Mouse (Mus musculus) CH12.LX (cell line): Measurements from ENCODE around the gene Adal. TPM values are rescaled to one million over a fixed set of nuclear protein-coding genes. Genes with fewer than 3 reads are reported as not detected.

Source experiments
- DNase-seq: peaks from one replicate; pipeline ENCODE4 v3.0.0-alpha.2; 2013; ENCODE audit errors: extremely low read depth
- H3K27ac ChIP-seq: 2 replicates; pipeline ENCODE4 v1.5.1; 2012; ENCODE audit warnings: low read depth, mild to moderate bottlenecking, control low read depth, moderate library complexity; ENCODE audit not compliant: insufficient read depth
- H3K27me3 ChIP-seq: replicated peaks from 2 replicates; pipeline ENCODE3; 2012; ENCODE audit warnings: inconsistent platforms
- H3K36me3 ChIP-seq, 2 experiments: replicated peaks in 1 of 2; 2 replicates each; pipeline versions ENCODE3 to v1.6.1; 2012; ENCODE audit warnings: inconsistent platforms in 1 of 2, low read length in 1 of 2, mild to moderate bottlenecking in 1 of 2, mixed read lengths in 1 of 2, moderate library complexity in 1 of 2; ENCODE audit not compliant: control insufficient read depth in 1 of 2, insufficient read depth in 1 of 2
- H3K4me1 ChIP-seq, 2 experiments: 2 replicates each; pipeline ENCODE4 v1.6.1; 2012; ENCODE audit warnings: inconsistent platforms in 1 of 2, moderate library complexity in 1 of 2; ENCODE audit not compliant: insufficient read depth in 2 of 2, control insufficient read depth in 1 of 2
- H3K4me2 ChIP-seq: 2 replicates; pipeline ENCODE4 v1.6.1; 2012; ENCODE audit warnings: low read depth, mild to moderate bottlenecking, control low read depth; ENCODE audit not compliant: poor library complexity, insufficient read depth, severe bottlenecking
- H3K4me3 ChIP-seq, 3 experiments: fragments of 150-350 bp in 1 of 3; sonication (generic) in 1 of 3; replicated peaks in 1 of 3; 2 replicates each; pipeline versions ENCODE3 to v1.5.1; 2011 to 2012; ENCODE audit warnings: low read depth in 2 of 3, low read length in 2 of 3, mild to moderate bottlenecking in 2 of 3, moderate library complexity in 2 of 3, control low read depth in 1 of 3, improper control_type of control experiment in 1 of 3, inconsistent platforms in 1 of 3, mixed read lengths in 1 of 3; ENCODE audit not compliant: poor library complexity in 1 of 3
- H3K79me2 ChIP-seq: replicated peaks from 2 replicates; pipeline ENCODE4 v1.6.1; 2012; ENCODE audit warnings: mild to moderate bottlenecking, moderate library complexity; ENCODE audit not compliant: control insufficient read depth, poor library complexity, insufficient read depth, severe bottlenecking; ENCODE audit errors: extremely low read depth
- H3K9ac ChIP-seq: 2 replicates; pipeline ENCODE4 v1.6.1; 2012; ENCODE audit warnings: low read depth, mild to moderate bottlenecking, control low read depth, moderate library complexity; ENCODE audit not compliant: insufficient read depth
- H3K9me3 ChIP-seq: replicated peaks from 2 replicates; pipeline ENCODE3; 2012; ENCODE audit warnings: low read length, inconsistent platforms, mixed read lengths
- BHLHE40 ChIP-seq: IDR thresholded peaks from 2 replicates; pipeline ENCODE4 v1.6.1; 2011; ENCODE audit warnings: mild to moderate bottlenecking, low read depth, low read length, improper control_type of control experiment
- CHD1 ChIP-seq: IDR thresholded peaks from 2 replicates; pipeline ENCODE4 v1.6.1; 2012; ENCODE audit warnings: low read depth, low read length, improper control_type of control experiment, inconsistent platforms
- CHD2 ChIP-seq: IDR thresholded peaks from 2 replicates; pipeline ENCODE4 v1.6.1; 2011; ENCODE audit warnings: low read length, improper control_type of control experiment
- CTCF ChIP-seq, 2 experiments: IDR thresholded peaks in 1 of 2; conservative IDR thresholded peaks in 1 of 2; 2 replicates each; pipeline ENCODE4 v1.5.1; 2011 to 2012; ENCODE audit warnings: low read depth in 2 of 2, low read length in 2 of 2, improper control_type of control experiment in 1 of 2, inconsistent platforms in 1 of 2, mild to moderate bottlenecking in 1 of 2, moderate library complexity in 1 of 2
- ELF1 ChIP-seq: IDR thresholded peaks from 2 replicates; pipeline ENCODE4 v1.6.1; 2014; ENCODE audit warnings: low read depth, mild to moderate bottlenecking, inconsistent platforms, low read length, improper control_type of control experiment
- EP300 ChIP-seq: IDR thresholded peaks from 2 replicates; pipeline ENCODE4 v1.6.1; 2011; ENCODE audit warnings: low read length, improper control_type of control experiment
- HCFC1 ChIP-seq: IDR thresholded peaks from 2 replicates; pipeline ENCODE4 v1.6.1; 2012; ENCODE audit warnings: low read depth, mild to moderate bottlenecking, inconsistent platforms, low read length, improper control_type of control experiment
- MAFK ChIP-seq: IDR thresholded peaks from 2 replicates; pipeline ENCODE4 v1.6.1; 2011; ENCODE audit warnings: low read length, improper control_type of control experiment; ENCODE audit not compliant: insufficient replicate concordance
- MAX ChIP-seq: IDR thresholded peaks from 2 replicates; pipeline ENCODE4 v1.6.1; 2011; ENCODE audit warnings: low read length, improper control_type of control experiment
- MEF2A ChIP-seq: IDR thresholded peaks from 2 replicates; pipeline ENCODE4 v1.6.1; 2014; ENCODE audit warnings: low read depth, mild to moderate bottlenecking, inconsistent platforms, low read length, improper control_type of control experiment, borderline replicate concordance
- NELFE ChIP-seq: IDR thresholded peaks from 2 replicates; pipeline ENCODE4 v1.6.1; 2011; ENCODE audit warnings: low read depth, low read length, improper control_type of control experiment
- POLR2A ChIP-seq: IDR thresholded peaks from 2 replicates; pipeline ENCODE4 v1.6.1; 2011; ENCODE audit warnings: low read depth, mild to moderate bottlenecking, improper control_type of control experiment, low read length
- RCOR1 ChIP-seq: conservative IDR thresholded peaks from 2 replicates; pipeline ENCODE4 v1.6.1; 2012; ENCODE audit warnings: low read depth, mild to moderate bottlenecking, inconsistent platforms, low read length, improper control_type of control experiment
- SIN3A ChIP-seq: IDR thresholded peaks from 2 replicates; pipeline ENCODE4 v1.6.1; 2012; ENCODE audit warnings: low read length, improper control_type of control experiment, inconsistent platforms
- SMC3 ChIP-seq: IDR thresholded peaks from 2 replicates; pipeline ENCODE4 v1.6.1; 2011; ENCODE audit warnings: low read depth, low read length, improper control_type of control experiment
- TBP ChIP-seq: conservative IDR thresholded peaks from 2 replicates; pipeline ENCODE4 v1.6.1; 2011; ENCODE audit warnings: low read depth, low read length, improper control_type of control experiment
- ZC3H11A ChIP-seq: IDR thresholded peaks from 2 replicates; pipeline ENCODE4 v1.6.1; 2012; ENCODE audit warnings: low read depth, mild to moderate bottlenecking, inconsistent platforms, low read length, improper control_type of control experiment
- ZKSCAN1 ChIP-seq: IDR thresholded peaks from 2 replicates; pipeline ENCODE4 v1.6.1; 2012; ENCODE audit warnings: low read depth, inconsistent platforms, low read length, improper control_type of control experiment, borderline replicate concordance
- ZMIZ1 ChIP-seq: IDR thresholded peaks from 2 replicates; pipeline ENCODE4 v1.6.1; 2012; ENCODE audit warnings: low read depth, mild to moderate bottlenecking, inconsistent platforms, low read length, improper control_type of control experiment
- ZNF384 ChIP-seq: IDR thresholded peaks from 2 replicates; pipeline ENCODE4 v1.6.1; 2012; ENCODE audit warnings: low read depth, low read length, improper control_type of control experiment, inconsistent platforms
- dilution Hi-C: fragments of 300-500 bp; cut with MboI; formaldehyde crosslinking; loops from 2 replicates; pipeline ENCODE4 v1.14.3; 2020; ENCODE audit warnings: low sequenced_read_pairs; ENCODE audit not compliant: extremely low pct_unique_long_range_greater_than_20kb, extremely low pct_ligation_motif_present
- in situ Hi-C: fragments of 300-500 bp; cut with MboI; formaldehyde crosslinking; loops from 3 replicates; pipeline ENCODE4 v1.14.3; 2019; ENCODE audit warnings: low sequenced_read_pairs, low pct_ligation_motif_present, low pct_unique_long_range_greater_than_20kb, mixed read lengths
- polyA plus RNA-seq: library from polyadenylated mRNA; unstranded; fragments of >175 nt; gene quantifications from 2 replicates; pipeline ENCODE4 v1.2.1, GENCODE M21; 2012; ENCODE audit warnings: low read depth; ENCODE audit not compliant: insufficient read length
- total RNA-seq, 2 experiments: library from RNA; depleted of rRNA; stranded (reverse); fragments of 300-350 nt in 1 of 2; fragments of >200 nt in 1 of 2; gene quantifications; 2 replicates each; pipeline ENCODE4 v1.2.3; 2012 to 2014

Adal gene
- total and polyA plus RNA-seq, 3 experiments = 7.3 to 12.5 (median 10.4) TPM

GRCm38 (mm10) chr2:121184142-121184541 lies 43.9 kb downstream of the Adal start:
- H3K27me3 ChIP-seq = no peaks in the 10 kb centered on the region
- no peaks in the 10 kb centered on the region for H3K9me3 ChIP-seq
- H3K9ac ChIP-seq = no peak overlapping the region
- no peak overlapping the region for H3K4me3 ChIP-seq
- no peaks in the 10 kb centered on the region for H3K4me1 ChIP-seq
- H3K79me2 ChIP-seq = no peaks in the 10 kb centered on the region
- peaks cover 47 to 79% of the 10 kb centered on the region in 2 experiments for H3K36me3 ChIP-seq
- DNase-seq = no peak
- no peak overlapping the region for H3K27ac ChIP-seq
- no peak overlapping the region for H3K4me2 ChIP-seq
- in situ Hi-C loops (no loop called here), dilution Hi-C loops (no loop called here)
- TF ChIP-seq SIN3A = no peak
- TF ChIP-seq ELF1 = no peak
- no peak for TF ChIP-seq CHD1
- TF ChIP-seq POLR2A = no peak
- TF ChIP-seq MEF2A = no peak
- no peak for TF ChIP-seq RCOR1
- TF ChIP-seq NELFE = no peak
- TF ChIP-seq CTCF (conservative IDR thresholded peaks at IDR 0.05 in 1 of 2, IDR thresholded peaks at IDR 0.05 in 1 of 2; ENCODE audit: low read depth in 2 of 2, low read length in 2 of 2) = no peak
- no peak for TF ChIP-seq HCFC1
- no peak for TF ChIP-seq ZNF384
- no peak for TF ChIP-seq MAFK
- TF ChIP-seq ZC3H11A = no peak
- TF ChIP-seq MAX = no peak
- TF ChIP-seq TBP = no peak
- TF ChIP-seq ZKSCAN1 = no peak

- no peak for DNase-seq
- Histone ChIP-seq H3K4me2 (no peak overlapping the region), H3K79me2 (no peaks in the 10 kb centered on the region), H3K9ac (no peak overlapping the region), H3K4me1 (no peaks in the 10 kb centered on the region), H3K4me3 (no peak overlapping the region)
- in situ Hi-C loops (no loop called here), dilution Hi-C loops (no loop called here)
- TF ChIP-seq EP300 (no peak), BHLHE40 (no peak), ZMIZ1 (no peak), RCOR1 (no peak), CHD2 (no peak), SMC3 (peak; percentile 25; the same call in 1 of the 2 replicates), HCFC1 (no peak), CTCF (conservative IDR thresholded peaks at IDR 0.05 in 1 of 2, IDR thresholded peaks at IDR 0.05 in 1 of 2; ENCODE audit: low read depth in 2 of 2, low read length in 2 of 2) (peak in 1 of 2 experiments; percentile 30; a peak in 1 of 4 replicates)
- TF ChIP-seq, all 38 proteins: peak for 2
- Histone ChIP-seq H3K36me3 (peaks cover 68 to 92% of the 10 kb centered on the region in 2 experiments), H3K27ac (no peak overlapping the region), H3K9me3 (no peaks in the 10 kb centered on the region), H3K27me3 (no peaks in the 10 kb centered on the region)
Observed at GRCm38 (mm10) chr2:121188530-121188929, 48.3 kb downstream of the Adal start.
